Mouse (Mus musculus): ENCODE measurements around the gene Ikzf2. TPM values are rescaled to one million over a fixed set of nuclear protein-coding genes. Genes with fewer than 3 reads are reported as not detected.

Gene Ikzf2
- polyA plus RNA-seq, 1 experiment = 0.44 TPM

DNA sequence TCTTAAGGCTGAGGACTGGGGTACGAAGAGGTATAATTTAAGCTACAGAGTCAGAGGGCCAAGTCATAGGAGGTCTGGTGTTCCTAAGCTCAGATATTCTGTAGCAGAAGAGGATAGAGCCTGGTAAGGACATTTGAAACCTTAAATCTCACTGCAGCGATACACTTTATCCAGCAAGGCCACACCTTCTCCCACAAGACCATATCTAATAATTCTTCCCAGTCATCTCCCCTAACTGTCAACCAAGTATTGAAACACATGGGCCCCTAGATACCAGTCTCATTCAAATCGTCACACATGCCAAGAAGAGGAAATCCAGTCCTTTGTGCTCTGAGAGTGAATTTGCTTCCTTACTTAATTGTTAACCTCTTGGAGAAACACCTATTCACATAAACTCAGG lies 30.1 kb upstream of the Ikzf2 start:
- TF ChIP-seq MAX (IDR thresholded peaks at IDR 0.05; ENCODE audit: low read depth) = no peak
- TF ChIP-seq REST (IDR thresholded peaks at IDR 0.05; ENCODE audit: insufficient read depth, insufficient read length) = no peak
- TF ChIP-seq CEBPB (IDR thresholded peaks at IDR 0.05; ENCODE audit: insufficient read depth, poor library complexity, severe bottlenecking) = no peak
- no peak for TF ChIP-seq USF1 (IDR thresholded peaks at IDR 0.05; ENCODE audit: low read depth)
- TF ChIP-seq E2F4 (IDR thresholded peaks at IDR 0.05; ENCODE audit: insufficient read depth) = no peak
- TF ChIP-seq MYOD1 (IDR thresholded peaks at IDR 0.05; ENCODE audit: control insufficient read depth in 1 of 3, insufficient read length in 2 of 3, low read depth in 2 of 3) = no peak
- TF ChIP-seq TCF3 (IDR thresholded peaks at IDR 0.05; ENCODE audit: insufficient read length, low read depth) = no peak
- TF ChIP-seq POLR2AphosphoS2 (IDR thresholded peaks at IDR 0.05; ENCODE audit: insufficient read length, low read depth) = no peak
- no peak for TF ChIP-seq SRF (IDR thresholded peaks at IDR 0.05; ENCODE audit: control insufficient read depth, insufficient read length, low read depth)
- no peak for TF ChIP-seq MYOG (IDR thresholded peaks at IDR 0.05; ENCODE audit: control insufficient read depth in 1 of 3, insufficient read depth in 1 of 3, insufficient read length in 2 of 3, low read depth in 2 of 3)
- no peak for TF ChIP-seq POLR2A (IDR thresholded peaks at IDR 0.05; ENCODE audit: insufficient read length, low read depth)
- TF ChIP-seq TCF12 (IDR thresholded peaks at IDR 0.05; ENCODE audit: insufficient read depth, poor library complexity, severe bottlenecking) = no peak
- no peaks in the 10 kb centered on the region for H3K36me3 ChIP-seq (ENCODE audit: control insufficient read depth, insufficient read depth)
- no peak overlapping the region for H3K4me3 ChIP-seq
- no peaks in the 10 kb centered on the region for H3K79me2 ChIP-seq (ENCODE audit: control insufficient read depth, insufficient read depth)
- no peak overlapping the region for H3K4me2 ChIP-seq (ENCODE audit: low read depth)
- no peak overlapping the region for H3ac ChIP-seq (ENCODE audit: control insufficient read depth, insufficient read length)
- H3K27me3 ChIP-seq (ENCODE audit: control insufficient read depth, insufficient read depth, insufficient read length) = no peaks in the 10 kb centered on the region

- no peak overlapping the region for H3K4me3 ChIP-seq
- H3K36me3 ChIP-seq (ENCODE audit: control insufficient read depth, insufficient read depth) = no peaks in the 10 kb centered on the region
- H3K27me3 ChIP-seq (ENCODE audit: control insufficient read depth, insufficient read depth, insufficient read length) = no peaks in the 10 kb centered on the region
- H3K79me2 ChIP-seq (ENCODE audit: control insufficient read depth, insufficient read depth) = no peaks in the 10 kb centered on the region
- no peak overlapping the region for H3ac ChIP-seq (ENCODE audit: control insufficient read depth, insufficient read length)
- no peak overlapping the region for H3K4me2 ChIP-seq (ENCODE audit: low read depth)
- TF ChIP-seq REST (IDR thresholded peaks at IDR 0.05; ENCODE audit: insufficient read depth, insufficient read length) = no peak
- no peak for TF ChIP-seq MYOD1 (IDR thresholded peaks at IDR 0.05; ENCODE audit: control insufficient read depth in 1 of 3, insufficient read length in 2 of 3, low read depth in 2 of 3)
- TF ChIP-seq TCF3 (IDR thresholded peaks at IDR 0.05; ENCODE audit: insufficient read length, low read depth) = no peak
- TF ChIP-seq TCF12 (IDR thresholded peaks at IDR 0.05; ENCODE audit: insufficient read depth, poor library complexity, severe bottlenecking) = no peak
- no peak for TF ChIP-seq MAX (IDR thresholded peaks at IDR 0.05; ENCODE audit: low read depth)
- TF ChIP-seq CEBPB (IDR thresholded peaks at IDR 0.05; ENCODE audit: insufficient read depth, poor library complexity, severe bottlenecking) = no peak
- no peak for TF ChIP-seq POLR2AphosphoS2 (IDR thresholded peaks at IDR 0.05; ENCODE audit: insufficient read length, low read depth)
- no peak for TF ChIP-seq SRF (IDR thresholded peaks at IDR 0.05; ENCODE audit: control insufficient read depth, insufficient read length, low read depth)
- TF ChIP-seq MYOG (IDR thresholded peaks at IDR 0.05; ENCODE audit: control insufficient read depth in 1 of 3, insufficient read depth in 1 of 3, insufficient read length in 2 of 3, low read depth in 2 of 3) = no peak
- TF ChIP-seq USF1 (IDR thresholded peaks at IDR 0.05; ENCODE audit: low read depth) = no peak
- no peak for TF ChIP-seq E2F4 (IDR thresholded peaks at IDR 0.05; ENCODE audit: insufficient read depth)
- TF ChIP-seq POLR2A (IDR thresholded peaks at IDR 0.05; ENCODE audit: insufficient read length, low read depth) = no peak
Observed at GRCm38 (mm10) chr1:69708571-69708970, 21.5 kb upstream of the Ikzf2 start.

DNA sequence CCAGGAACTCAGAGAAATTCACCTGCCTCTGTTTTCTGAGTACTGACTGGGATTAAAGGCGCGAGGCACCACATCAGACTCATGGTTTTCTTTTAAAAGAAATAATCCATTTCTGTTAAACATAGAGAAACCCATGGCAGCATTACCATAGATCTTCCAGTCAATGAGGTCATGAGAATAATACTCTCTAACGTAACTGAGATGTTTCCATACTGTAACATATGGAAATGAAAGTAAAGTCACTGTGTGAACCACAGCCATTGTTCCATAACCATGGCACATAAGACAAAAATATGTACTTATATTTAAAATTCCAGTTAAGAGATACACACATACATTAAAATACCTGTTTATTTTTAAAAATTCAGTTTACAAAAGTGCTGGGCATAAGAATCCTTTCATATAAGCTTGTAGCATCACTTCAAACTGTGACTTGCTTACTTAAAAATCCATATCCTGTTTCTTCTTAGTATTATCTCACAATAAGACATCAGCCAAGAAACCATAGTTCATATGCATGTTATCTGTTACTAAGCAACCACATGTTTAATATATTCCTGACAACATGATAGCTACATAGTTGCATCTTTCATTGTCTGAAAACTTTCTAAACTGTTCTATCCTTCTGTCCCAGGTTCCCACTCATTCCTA lies 16.6 kb upstream of the Ikzf2 start:
- Histone ChIP-seq H3K4me3 (no peak overlapping the region), H3K27me3 (ENCODE audit: control insufficient read depth, insufficient read depth, insufficient read length) (no peaks in the 10 kb centered on the region), H3K4me2 (ENCODE audit: low read depth) (no peak overlapping the region), H3K79me2 (ENCODE audit: control insufficient read depth, insufficient read depth) (no peaks in the 10 kb centered on the region), H3ac (ENCODE audit: control insufficient read depth, insufficient read length) (no peak overlapping the region), H3K36me3 (ENCODE audit: control insufficient read depth, insufficient read depth) (no peaks in the 10 kb centered on the region)
- TF ChIP-seq USF1 (IDR thresholded peaks at IDR 0.05; ENCODE audit: low read depth) (no peak), REST (IDR thresholded peaks at IDR 0.05; ENCODE audit: insufficient read depth, insufficient read length) (no peak), MYOG (IDR thresholded peaks at IDR 0.05; ENCODE audit: control insufficient read depth in 1 of 3, insufficient read depth in 1 of 3, insufficient read length in 2 of 3, low read depth in 2 of 3) (no peak), TCF12 (IDR thresholded peaks at IDR 0.05; ENCODE audit: insufficient read depth, poor library complexity, severe bottlenecking) (no peak), MAX (IDR thresholded peaks at IDR 0.05; ENCODE audit: low read depth) (no peak), E2F4 (IDR thresholded peaks at IDR 0.05; ENCODE audit: insufficient read depth) (no peak), POLR2AphosphoS2 (IDR thresholded peaks at IDR 0.05; ENCODE audit: insufficient read length, low read depth) (no peak)

GRCm38 (mm10) chr1:69691946-69692345 lies 4.9 kb upstream of the Ikzf2 start:
- Histone ChIP-seq H3K27me3 (ENCODE audit: control insufficient read depth, insufficient read depth, insufficient read length) (no peaks in the 10 kb centered on the region), H3K79me2 (ENCODE audit: control insufficient read depth, insufficient read depth) (no peaks in the 10 kb centered on the region), H3K36me3 (ENCODE audit: control insufficient read depth, insufficient read depth) (no peaks in the 10 kb centered on the region), H3K4me2 (ENCODE audit: low read depth) (no peak overlapping the region), H3K4me3 (no peak overlapping the region), H3ac (ENCODE audit: control insufficient read depth, insufficient read length) (no peak overlapping the region)
- TF ChIP-seq MAX (IDR thresholded peaks at IDR 0.05; ENCODE audit: low read depth) (no peak), POLR2AphosphoS2 (IDR thresholded peaks at IDR 0.05; ENCODE audit: insufficient read length, low read depth) (no peak), E2F4 (IDR thresholded peaks at IDR 0.05; ENCODE audit: insufficient read depth) (no peak), MYOD1 (IDR thresholded peaks at IDR 0.05; ENCODE audit: control insufficient read depth in 1 of 3, insufficient read length in 2 of 3, low read depth in 2 of 3) (no peak), SRF (IDR thresholded peaks at IDR 0.05; ENCODE audit: control insufficient read depth, insufficient read length, low read depth) (no peak), MYOG (IDR thresholded peaks at IDR 0.05; ENCODE audit: control insufficient read depth in 1 of 3, insufficient read depth in 1 of 3, insufficient read length in 2 of 3, low read depth in 2 of 3) (no peak), TCF12 (IDR thresholded peaks at IDR 0.05; ENCODE audit: insufficient read depth, poor library complexity, severe bottlenecking) (no peak), CEBPB (IDR thresholded peaks at IDR 0.05; ENCODE audit: insufficient read depth, poor library complexity, severe bottlenecking) (no peak), TCF3 (IDR thresholded peaks at IDR 0.05; ENCODE audit: insufficient read length, low read depth) (no peak), REST (IDR thresholded peaks at IDR 0.05; ENCODE audit: insufficient read depth, insufficient read length) (no peak), POLR2A (IDR thresholded peaks at IDR 0.05; ENCODE audit: insufficient read length, low read depth) (no peak)
